Mouse (Mus musculus) forebrain, embryonic 16.5 days (tissue): ENCODE measurements around the gene Anxa5. TPM values are rescaled to one million over a fixed set of nuclear protein-coding genes. Genes with fewer than 3 reads are reported as not detected.

ENCODE experiments used
- ATAC-seq: fragments of 200-750 bp; cut with Nextera tagmentation; 2 replicates; pipeline ENCODE4 v1.8.0; 2017; ENCODE audit warnings: mild to moderate bottlenecking, moderate library complexity
- H3K27ac ChIP-seq: fragments of 300-500 bp; sonication (generic); 2 replicates; pipeline ENCODE4 v1.5.1; 2014; ENCODE audit warnings: low read length, control low read depth
- H3K27me3 ChIP-seq: fragments of 300-500 bp; sonication (generic); replicated peaks from 2 replicates; pipeline ENCODE4 v1.6.1; 2014; ENCODE audit warnings: low read length; ENCODE audit not compliant: control insufficient read depth, insufficient read depth
- H3K36me3 ChIP-seq: fragments of 300-500 bp; sonication (generic); 2 replicates; pipeline ENCODE4 v1.6.1; 2014; ENCODE audit not compliant: control insufficient read depth, insufficient read depth
- H3K4me1 ChIP-seq: fragments of 300-500 bp; sonication (generic); replicated peaks from 2 replicates; pipeline ENCODE4 v1.6.1; 2014; ENCODE audit warnings: low read length; ENCODE audit not compliant: control insufficient read depth, insufficient read depth
- H3K4me2 ChIP-seq: fragments of 300-500 bp; sonication (generic); 2 replicates; pipeline ENCODE4 v1.6.1; 2014; ENCODE audit warnings: mild to moderate bottlenecking, low read length, control low read depth
- H3K4me3 ChIP-seq: fragments of 300-500 bp; sonication (generic); replicated peaks from 2 replicates; pipeline ENCODE4 v1.5.1; 2014; ENCODE audit warnings: mild to moderate bottlenecking, low read length, control low read depth
- H3K9ac ChIP-seq: fragments of 300-500 bp; sonication (generic); replicated peaks from 2 replicates; pipeline ENCODE4 v1.6.1; 2014; ENCODE audit warnings: low read depth, low read length, control low read depth
- H3K9me3 ChIP-seq: fragments of 300-500 bp; sonication (generic); 2 replicates; pipeline ENCODE4 v1.6.1; 2016; ENCODE audit warnings: low read length; ENCODE audit not compliant: control insufficient read depth
- WGBS: fragments of 180-500 bp; shearing (Covaris S2); extraction: QIAGEN DNeasy Blood & Tissue Kit; methylation state at CpG from one replicate; pipeline ENCODE4 v1.1.7; 2014; 5-methylcytosine and 5-hydroxymethylcytosine counted together
- polyA plus RNA-seq: library from polyadenylated mRNA; unstranded; fragments of >200 nt; fragmentation: Nextera tagmentation; extraction: Ambion mirVana; gene quantifications from 2 replicates; pipeline ENCODE4 v1.2.1, GENCODE M21; 2015

The Anxa5 gene
- polyA plus RNA-seq, 1 experiment from 2014 or later, result 54.3 TPM

- Histone ChIP-seq H3K36me3 (no peaks in the 10 kb centered on the region), H3K4me3 (no peak overlapping the region), H3K27ac (no peak overlapping the region), H3K9me3 (no peaks in the 10 kb centered on the region), H3K27me3 (no peaks in the 10 kb centered on the region), H3K9ac (no peak overlapping the region), H3K4me2 (no peak overlapping the region), H3K4me1 (no peaks in the 10 kb centered on the region)
- no peak for ATAC-seq
- 86% methylated on average over 9 of the region's 9 CpGs for WGBS
These were observed 17.2 kb upstream of the Anxa5 start for GRCm38 (mm10) chr3:36492716-36493391.

DNA sequence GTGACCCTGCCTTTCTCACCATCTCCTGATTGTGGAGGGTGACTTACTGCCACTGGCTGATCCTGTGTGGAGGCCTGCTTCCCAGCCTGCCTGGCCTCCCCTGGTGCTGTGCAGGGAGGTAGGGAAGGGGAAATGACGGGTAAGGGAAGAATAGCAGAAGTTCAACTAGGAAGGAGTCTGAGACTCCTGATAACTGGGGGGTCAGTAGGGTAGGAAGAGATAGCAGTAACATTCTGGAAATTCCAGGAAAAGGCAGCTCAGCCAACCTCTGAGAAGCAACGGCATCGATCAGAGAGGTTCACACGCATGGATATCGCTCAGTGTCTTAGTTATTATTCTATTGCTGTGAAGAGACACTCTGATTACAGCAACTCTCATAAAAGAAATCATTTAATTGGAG, 15.8 kb upstream of the Anxa5 start:
- no peak for ATAC-seq
- no peak overlapping the region for H3K9ac ChIP-seq
- H3K4me3 ChIP-seq, result no peak overlapping the region

DNA sequence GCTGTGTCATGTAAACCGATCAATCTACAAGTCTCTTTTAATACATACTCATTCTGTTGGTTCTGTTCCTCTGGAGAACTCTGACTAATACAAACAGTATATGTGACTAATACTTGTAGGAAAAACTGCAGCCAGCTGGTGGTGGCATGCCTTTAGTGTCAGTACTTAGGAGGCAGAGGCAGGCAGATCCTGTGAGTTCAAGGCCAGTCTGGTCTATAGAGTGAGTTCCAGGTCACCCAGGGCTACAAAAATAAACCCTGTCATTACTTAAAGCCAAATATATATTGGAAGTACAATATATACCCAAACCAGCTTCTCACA, 13.9 kb upstream of the Anxa5 start:
- no peaks in the 10 kb centered on the region for H3K36me3 ChIP-seq
- WGBS, result 89% methylated on average over 1 of the region's 1 CpGs
- no peaks in the 10 kb centered on the region for H3K27me3 ChIP-seq
- H3K4me3 ChIP-seq, result no peak overlapping the region
- no peaks in the 10 kb centered on the region for H3K9me3 ChIP-seq
- H3K27ac ChIP-seq, result no peak overlapping the region
- ATAC-seq, result no peak
- no peak overlapping the region for H3K4me2 ChIP-seq
- no peak overlapping the region for H3K9ac ChIP-seq
- H3K4me1 ChIP-seq, result no peaks in the 10 kb centered on the region

More for the DNA sequence above, 15.8 kb upstream of the Anxa5 start:
- H3K4me2 ChIP-seq, result no peak overlapping the region
- WGBS, result 92% methylated on average over 5 of the region's 5 CpGs
- no peak overlapping the region for H3K27ac ChIP-seq
- no peaks in the 10 kb centered on the region for H3K4me1 ChIP-seq
- H3K9me3 ChIP-seq, result no peaks in the 10 kb centered on the region
- H3K27me3 ChIP-seq, result no peaks in the 10 kb centered on the region
- H3K36me3 ChIP-seq, result no peaks in the 10 kb centered on the region

DNA sequence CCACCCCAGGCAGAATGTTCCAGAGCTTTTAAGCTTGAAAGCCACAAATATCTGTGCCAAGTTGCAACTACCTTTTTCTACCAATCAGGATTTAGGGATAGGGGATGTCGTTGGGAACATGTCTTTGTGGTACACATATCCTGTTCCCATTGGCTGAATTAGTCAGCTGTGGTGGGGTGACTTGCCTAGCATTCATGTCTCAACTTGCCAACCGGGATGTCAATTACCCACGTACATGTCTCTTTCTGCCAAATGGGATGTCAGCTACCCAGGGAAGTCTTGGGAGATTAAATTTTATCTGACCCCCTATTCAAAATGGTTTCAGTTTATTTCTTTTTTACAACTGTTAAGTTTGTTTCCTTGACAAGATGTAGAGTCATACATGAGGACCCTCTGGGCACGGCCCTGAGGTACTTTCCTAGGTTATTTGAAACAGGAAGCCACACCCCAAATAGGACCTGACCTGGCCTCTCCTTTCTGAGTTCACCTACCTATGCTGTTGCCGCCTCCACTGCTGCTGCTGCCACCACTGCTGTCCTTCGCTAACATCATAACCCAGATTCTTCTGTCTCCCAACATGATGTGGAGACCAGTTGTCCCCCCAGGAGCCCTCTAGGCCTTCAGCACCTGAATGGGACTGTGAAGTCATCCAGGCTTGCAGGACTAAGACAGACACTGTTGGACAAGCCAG, 13.3 kb upstream of the Anxa5 start:
- Histone ChIP-seq H3K9me3 (no peaks in the 10 kb centered on the region), H3K4me1 (no peaks in the 10 kb centered on the region), H3K36me3 (no peaks in the 10 kb centered on the region), H3K4me2 (no peak overlapping the region), H3K4me3 (no peak overlapping the region), H3K27ac (no peak overlapping the region), H3K9ac (no peak overlapping the region), H3K27me3 (no peaks in the 10 kb centered on the region)
- 87% methylated on average over 6 of the region's 6 CpGs for WGBS
- ATAC-seq, result no peak

DNA sequence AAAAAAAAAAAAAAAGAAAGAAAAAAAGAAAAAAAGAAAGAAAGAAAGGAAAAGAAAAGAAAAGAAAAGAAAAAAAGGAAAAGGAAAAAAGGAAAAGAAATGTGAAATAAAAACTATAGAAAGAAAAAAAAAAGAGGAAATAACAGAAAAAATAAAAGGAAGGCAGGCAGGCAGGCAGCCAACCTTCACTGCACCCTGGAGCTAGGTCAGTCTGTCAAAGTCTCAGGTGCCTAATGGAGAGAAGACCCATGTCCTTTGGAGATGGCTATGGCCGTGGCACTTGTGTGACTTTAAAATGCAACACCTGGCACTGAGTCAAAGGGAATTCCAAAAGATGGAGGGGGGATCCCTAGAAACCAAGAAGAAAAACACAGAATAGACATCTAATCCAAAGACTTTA, 12.7 kb upstream of the Anxa5 start:
- Histone ChIP-seq H3K4me2 (no peak overlapping the region), H3K9me3 (no peaks in the 10 kb centered on the region), H3K4me1 (no peaks in the 10 kb centered on the region), H3K4me3 (no peak overlapping the region), H3K9ac (no peak overlapping the region), H3K27ac (no peak overlapping the region), H3K36me3 (no peaks in the 10 kb centered on the region), H3K27me3 (no peaks in the 10 kb centered on the region)
- ATAC-seq, result no peak
- 75% methylated on average over 1 of the region's 1 CpGs for WGBS

- no peak overlapping the region for H3K4me3 ChIP-seq
- H3K27ac ChIP-seq, result no peak overlapping the region
- WGBS, result 88% methylated on average over 6 of the region's 6 CpGs
- H3K36me3 ChIP-seq, result no peaks in the 10 kb centered on the region
- no peak for ATAC-seq
- H3K9ac ChIP-seq, result no peak overlapping the region
- H3K4me2 ChIP-seq, result no peak overlapping the region
- H3K27me3 ChIP-seq, result no peaks in the 10 kb centered on the region
- peaks cover 1% of the 10 kb centered on the region; the same call in 1 of the 2 replicates for H3K4me1 ChIP-seq
- H3K9me3 ChIP-seq, result no peaks in the 10 kb centered on the region
These were observed 11.2 kb upstream of the Anxa5 start for GRCm38 (mm10) chr3:36486881-36487280.

- no peak for ATAC-seq
- Histone ChIP-seq H3K4me3 (no peak overlapping the region), H3K4me2 (no peak overlapping the region), H3K9me3 (no peaks in the 10 kb centered on the region), H3K36me3 (no peaks in the 10 kb centered on the region), H3K9ac (no peak overlapping the region), H3K27ac (no peak overlapping the region), H3K4me1 (peaks cover 5% of the 10 kb centered on the region; the same call in 1 of the 2 replicates), H3K27me3 (no peaks in the 10 kb centered on the region)
- 67% methylated on average over 6 of the region's 6 CpGs for WGBS
These were observed 10.5 kb upstream of the Anxa5 start for GRCm38 (mm10) chr3:36486176-36486575.

DNA sequence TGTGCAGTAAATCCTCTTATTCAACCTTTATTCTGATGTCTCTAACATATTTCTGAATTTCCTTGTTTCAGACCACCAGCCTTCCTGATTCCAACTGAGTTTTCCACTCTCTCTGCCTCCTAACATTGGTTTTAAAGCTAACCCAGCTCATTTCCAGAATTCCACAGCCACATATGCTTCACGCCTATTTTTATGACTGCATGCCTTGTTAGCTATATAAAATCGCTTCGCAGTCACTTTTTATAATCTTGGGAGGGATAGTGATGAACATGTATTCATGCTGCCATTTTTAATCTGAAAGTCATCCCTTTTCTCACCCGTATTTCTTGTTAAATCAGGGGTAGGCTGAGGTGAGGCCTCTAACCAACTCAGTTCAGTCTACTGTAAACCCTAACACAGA, 8.6 kb upstream of the Anxa5 start:
- no peaks in the 10 kb centered on the region for H3K9me3 ChIP-seq
- no peak overlapping the region for H3K27ac ChIP-seq
- no peak for ATAC-seq
- no peaks in the 10 kb centered on the region for H3K36me3 ChIP-seq
- peaks cover 5% of the 10 kb centered on the region; the same call in 1 of the 2 replicates for H3K4me1 ChIP-seq
- 91% methylated on average over 4 of the region's 4 CpGs for WGBS
- no peaks in the 10 kb centered on the region for H3K27me3 ChIP-seq
- no peak overlapping the region for H3K9ac ChIP-seq
- no peak overlapping the region for H3K4me2 ChIP-seq
- no peak overlapping the region for H3K4me3 ChIP-seq

GRCm38 (mm10) chr3:36482940-36483339, 7.2 kb upstream of the Anxa5 start:
- peaks cover 5% of the 10 kb centered on the region; the same call in 1 of the 2 replicates for H3K4me1 ChIP-seq
- no peak overlapping the region for H3K4me2 ChIP-seq
- no peak overlapping the region for H3K9ac ChIP-seq
- 24% methylated on average over 9 of the region's 9 CpGs for WGBS
- ATAC-seq, result no peak
- no peaks in the 10 kb centered on the region for H3K27me3 ChIP-seq
- H3K27ac ChIP-seq, result no peak overlapping the region
- no peaks in the 10 kb centered on the region for H3K36me3 ChIP-seq
- H3K9me3 ChIP-seq, result no peaks in the 10 kb centered on the region
- no peak overlapping the region for H3K4me3 ChIP-seq
